Mouse (Mus musculus): ENCODE data around the gene Tspan32. TPM values are rescaled to one million over a fixed set of nuclear protein-coding genes. Genes with fewer than 3 reads are reported as not detected.

Tspan32 gene
- total and polyA plus RNA-seq, 2 experiments from 2014 or later, result 0.46 to 1.7 TPM

- TF ChIP-seq CTCF (IDR thresholded peaks at IDR 0.05; ENCODE audit: low read depth) (peak; percentile 27), EP300 (IDR thresholded peaks at IDR 0.05; ENCODE audit: low read depth) (no peak; the same call in 1 of the 2 replicates)
- Histone ChIP-seq H3K9ac (replicated peaks; ENCODE audit: low read depth, low read length) (peak overlapping the region; percentile 99), H3K27ac (ENCODE audit: low read depth) (peak overlapping the region; percentile 99), H3K36me3 (replicated peaks; ENCODE audit: control insufficient read depth, insufficient read depth, low read length) (peaks cover 4% of the 10 kb centered on the region; the same call in 1 of the 2 replicates), H3K4me3 (ENCODE audit: low read depth, low read length) (peak overlapping the region; percentile 96), H3K4me2 (ENCODE audit: low read depth, low read length) (peak overlapping the region; percentile 97), H3K9me3 (replicated peaks; ENCODE audit: control insufficient read depth, low read length) (no peaks in the 10 kb centered on the region), H3K27me3 (ENCODE audit: control insufficient read depth, insufficient read depth, low read length) (no peaks in the 10 kb centered on the region), H3K4me1 (ENCODE audit: control insufficient read depth, insufficient read depth) (peaks cover 72% of the 10 kb centered on the region)
- peak; percentile 54 for ATAC-seq (ENCODE audit: insufficient read depth, low read depth)
- peak; percentile 66 for DNase-seq (ENCODE audit: low spot score)
- WGBS, result under 1% methylated on average over 46 of the region's 46 CpGs
Measured at GRCm38 (mm10) chr7:143053008-143053899, 48.4 kb downstream of the Tspan32 start.

GRCm38 (mm10) chr7:143053961-143054611, 49.2 kb downstream of the Tspan32 start:
- DNase-seq (ENCODE audit: low spot score) (no peak), ATAC-seq (ENCODE audit: insufficient read depth, low read depth) (no peak)
- H3K4me1 ChIP-seq (ENCODE audit: control insufficient read depth, insufficient read depth), result peaks cover 80% of the 10 kb centered on the region
- 8% methylated on average over 11 of the region's 11 CpGs for WGBS
- TF ChIP-seq CTCF (IDR thresholded peaks at IDR 0.05; ENCODE audit: low read depth), result no peak; the same call in 1 of the 2 replicates
- no peak for TF ChIP-seq EP300 (IDR thresholded peaks at IDR 0.05; ENCODE audit: low read depth)
- H3K27me3 ChIP-seq (ENCODE audit: control insufficient read depth, insufficient read depth, low read length), result no peaks in the 10 kb centered on the region
- peaks cover 4% of the 10 kb centered on the region; the same call in 1 of the 2 replicates for H3K36me3 ChIP-seq (replicated peaks; ENCODE audit: control insufficient read depth, insufficient read depth, low read length)
- no peaks in the 10 kb centered on the region for H3K9me3 ChIP-seq (replicated peaks; ENCODE audit: control insufficient read depth, low read length)
- peak overlapping the region; percentile 96 for H3K4me3 ChIP-seq (ENCODE audit: low read depth, low read length)
- peak overlapping the region; percentile 97 for H3K4me2 ChIP-seq (ENCODE audit: low read depth, low read length)
- peak overlapping the region; percentile 99 for H3K27ac ChIP-seq (ENCODE audit: low read depth)
- H3K9ac ChIP-seq (replicated peaks; ENCODE audit: low read depth, low read length), result peak overlapping the region; percentile 99

GRCm38 (mm10) chr7:143054612-143054965, 49.7 kb downstream of the Tspan32 start:
- peak overlapping the region; percentile 96 for H3K4me3 ChIP-seq (ENCODE audit: low read depth, low read length)
- 21% methylated on average over 3 of the region's 3 CpGs for WGBS
- ATAC-seq (ENCODE audit: insufficient read depth, low read depth) (no peak), DNase-seq (ENCODE audit: low spot score) (no peak)
- peak overlapping the region; percentile 99 for H3K9ac ChIP-seq (replicated peaks; ENCODE audit: low read depth, low read length)
- peaks cover 80% of the 10 kb centered on the region for H3K4me1 ChIP-seq (ENCODE audit: control insufficient read depth, insufficient read depth)
- TF ChIP-seq EP300 (IDR thresholded peaks at IDR 0.05; ENCODE audit: low read depth) (no peak), CTCF (IDR thresholded peaks at IDR 0.05; ENCODE audit: low read depth) (no peak)
- H3K36me3 ChIP-seq (replicated peaks; ENCODE audit: control insufficient read depth, insufficient read depth, low read length), result peaks cover 4% of the 10 kb centered on the region; the same call in 1 of the 2 replicates
- peak overlapping the region; percentile 99 for H3K27ac ChIP-seq (ENCODE audit: low read depth)
- peak overlapping the region; percentile 97 for H3K4me2 ChIP-seq (ENCODE audit: low read depth, low read length)
- no peaks in the 10 kb centered on the region for H3K27me3 ChIP-seq (ENCODE audit: control insufficient read depth, insufficient read depth, low read length)
- H3K9me3 ChIP-seq (replicated peaks; ENCODE audit: control insufficient read depth, low read length), result no peaks in the 10 kb centered on the region

DNA sequence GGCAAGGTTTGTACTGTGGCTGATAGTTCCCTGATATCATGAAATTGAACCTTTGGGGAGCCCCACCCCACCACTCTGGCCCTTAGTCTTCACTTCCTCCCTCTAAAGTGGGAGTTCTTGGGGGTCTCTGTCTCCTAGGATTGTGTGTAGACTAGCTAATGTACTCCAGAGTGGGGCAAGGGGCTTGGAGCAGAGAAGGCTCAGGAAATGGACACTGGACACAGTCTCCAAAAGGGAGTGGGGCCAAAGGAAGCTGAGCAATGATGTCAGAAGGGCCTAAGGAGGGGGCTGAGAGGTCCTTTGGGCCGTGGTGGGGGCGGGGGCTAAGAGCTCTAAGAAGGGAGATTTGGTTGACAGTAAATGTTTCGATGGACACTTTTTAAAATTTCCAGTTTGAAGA, 50.2 kb downstream of the Tspan32 start:
- Histone ChIP-seq H3K9me3 (replicated peaks; ENCODE audit: control insufficient read depth, low read length) (no peaks in the 10 kb centered on the region), H3K4me2 (ENCODE audit: low read depth, low read length) (peak overlapping the region; percentile 97), H3K36me3 (replicated peaks; ENCODE audit: control insufficient read depth, insufficient read depth, low read length) (peaks cover 6% of the 10 kb centered on the region; the same call in 1 of the 2 replicates), H3K27me3 (ENCODE audit: control insufficient read depth, insufficient read depth, low read length) (no peaks in the 10 kb centered on the region), H3K4me1 (ENCODE audit: control insufficient read depth, insufficient read depth) (peaks cover 80% of the 10 kb centered on the region), H3K9ac (replicated peaks; ENCODE audit: low read depth, low read length) (peak overlapping the region; percentile 99), H3K4me3 (ENCODE audit: low read depth, low read length) (peak overlapping the region; percentile 96), H3K27ac (ENCODE audit: low read depth) (peak overlapping the region; percentile 99)
- TF ChIP-seq EP300 (IDR thresholded peaks at IDR 0.05; ENCODE audit: low read depth), result no peak
- TF ChIP-seq CTCF (IDR thresholded peaks at IDR 0.05; ENCODE audit: low read depth), result no peak
- WGBS, result 58% methylated on average over 3 of the region's 3 CpGs
- DNase-seq (ENCODE audit: low spot score) (no peak), ATAC-seq (ENCODE audit: insufficient read depth, low read depth) (no peak)

GRCm38 (mm10) chr7:143055499-143056186, 50.8 kb downstream of the Tspan32 start:
- Histone ChIP-seq H3K4me1 (ENCODE audit: control insufficient read depth, insufficient read depth) (peaks cover 75% of the 10 kb centered on the region), H3K4me2 (ENCODE audit: low read depth, low read length) (peak overlapping the region; percentile 97), H3K36me3 (replicated peaks; ENCODE audit: control insufficient read depth, insufficient read depth, low read length) (peaks cover 13% of the 10 kb centered on the region; the same call in 1 of the 2 replicates), H3K9ac (replicated peaks; ENCODE audit: low read depth, low read length) (peak overlapping the region; percentile 99), H3K4me3 (ENCODE audit: low read depth, low read length) (peak overlapping the region; percentile 96), H3K9me3 (replicated peaks; ENCODE audit: control insufficient read depth, low read length) (no peaks in the 10 kb centered on the region), H3K27ac (ENCODE audit: low read depth) (peak overlapping the region; percentile 99), H3K27me3 (ENCODE audit: control insufficient read depth, insufficient read depth, low read length) (no peaks in the 10 kb centered on the region)
- no peak for DNase-seq (ENCODE audit: low spot score)
- ATAC-seq (ENCODE audit: insufficient read depth, low read depth), result no peak
- TF ChIP-seq CTCF (IDR thresholded peaks at IDR 0.05; ENCODE audit: low read depth), result no peak
- no peak for TF ChIP-seq EP300 (IDR thresholded peaks at IDR 0.05; ENCODE audit: low read depth)
- WGBS, result 34% methylated on average over 11 of the region's 11 CpGs
